Mouse (Mus musculus) c-Kit-negative CD71-positive TER-119-positive erythroid progenitor cells, embryonic 14.5 days (primary cell): Measurements from ENCODE around the gene Skida1.

Experiments
- DNase-seq: peaks from one replicate; pipeline ENCODE4 v3.0.0-alpha.2; 2013; ENCODE audit warnings: low read depth, low spot score

Gene Skida1

DNA sequence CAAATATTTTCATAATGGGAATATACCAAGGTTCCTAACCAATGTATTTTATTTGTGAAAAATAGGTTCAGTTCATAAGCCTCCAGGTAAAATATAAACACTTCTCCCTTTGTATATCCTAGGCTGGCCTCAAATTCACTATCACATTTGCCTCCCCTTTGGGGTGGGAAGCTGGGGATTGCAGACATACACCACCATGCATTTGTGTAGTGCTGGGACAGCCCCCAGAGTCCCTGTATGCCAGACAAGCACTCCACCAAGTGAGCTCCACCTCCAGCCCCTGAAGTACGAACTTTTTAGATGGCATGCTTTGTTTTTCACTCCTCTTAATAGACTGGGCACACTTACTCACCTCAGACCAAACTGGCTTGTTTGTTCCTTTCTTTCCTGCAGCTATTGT, 26.0 kb downstream of the Skida1 start:
- DNase-seq = no peak

GRCm38 (mm10) chr2:18019122-18019521, 29.7 kb downstream of the Skida1 start:
- DNase-seq = no peak

DNA sequence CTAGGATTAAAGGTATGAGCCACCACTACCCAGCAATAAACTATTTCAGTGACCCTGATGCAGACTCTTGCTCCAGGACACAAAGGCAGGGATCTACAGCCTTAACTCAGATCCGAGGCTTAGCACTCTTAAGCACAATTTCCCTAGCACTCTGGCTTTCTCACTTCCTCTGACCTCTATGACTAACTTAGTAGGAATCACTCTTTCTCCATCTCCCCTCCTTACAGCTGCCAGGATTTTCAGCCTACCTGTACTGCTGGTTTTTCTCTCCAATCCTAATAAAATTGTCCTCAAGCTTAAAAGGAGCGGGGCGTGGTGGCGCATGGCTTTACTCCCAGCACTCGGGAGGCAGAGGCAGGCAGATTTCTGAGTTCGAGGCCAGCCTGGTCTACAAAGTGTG, 31.5 kb downstream of the Skida1 start:
- DNase-seq = no peak

GRCm38 (mm10) chr2:18016639-18017038, 32.2 kb downstream of the Skida1 start:
- no peak for DNase-seq

GRCm38 (mm10) chr2:18015581-18015980, 33.3 kb downstream of the Skida1 start:
- DNase-seq = no peak

DNA sequence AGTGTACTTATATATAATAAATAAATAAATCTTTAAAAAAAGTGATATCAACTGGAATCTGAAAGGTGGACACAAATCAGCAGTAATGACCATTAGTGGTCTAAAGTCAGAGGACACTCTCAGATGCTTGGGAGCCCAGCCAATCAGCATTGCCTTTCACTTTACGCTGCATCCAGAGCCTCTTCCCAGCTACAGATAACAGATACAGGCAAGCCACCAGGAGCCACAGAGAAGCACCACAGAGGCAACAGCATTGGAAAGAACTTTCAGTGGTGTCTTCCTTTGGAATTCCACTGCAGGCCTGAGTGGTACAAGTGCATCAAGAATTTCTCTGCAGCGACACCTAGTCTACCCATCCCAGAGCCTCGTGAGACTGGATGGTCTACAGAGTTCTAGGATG, 36.0 kb downstream of the Skida1 start:
- no peak for DNase-seq

DNA sequence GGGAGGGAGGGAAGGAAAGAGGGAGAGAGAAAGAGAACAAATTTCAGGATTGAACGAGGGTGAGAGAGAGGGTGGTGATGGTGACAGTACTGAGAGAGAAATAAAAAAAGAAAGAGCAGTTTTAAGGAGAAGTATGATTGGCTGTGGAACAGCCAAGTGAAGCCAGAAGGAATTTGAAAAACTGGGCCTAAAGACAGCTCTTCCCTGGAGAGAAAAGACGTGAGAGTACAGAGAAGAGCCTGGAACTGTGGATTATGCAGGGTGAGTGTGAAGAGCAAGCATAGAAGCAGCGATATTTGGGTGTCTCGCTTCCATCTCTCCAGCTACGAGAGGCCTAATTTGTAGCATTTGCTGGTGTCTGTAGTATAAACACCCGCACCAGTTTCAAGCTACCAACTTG, 37.6 kb downstream of the Skida1 start:
- no peak for DNase-seq

DNA sequence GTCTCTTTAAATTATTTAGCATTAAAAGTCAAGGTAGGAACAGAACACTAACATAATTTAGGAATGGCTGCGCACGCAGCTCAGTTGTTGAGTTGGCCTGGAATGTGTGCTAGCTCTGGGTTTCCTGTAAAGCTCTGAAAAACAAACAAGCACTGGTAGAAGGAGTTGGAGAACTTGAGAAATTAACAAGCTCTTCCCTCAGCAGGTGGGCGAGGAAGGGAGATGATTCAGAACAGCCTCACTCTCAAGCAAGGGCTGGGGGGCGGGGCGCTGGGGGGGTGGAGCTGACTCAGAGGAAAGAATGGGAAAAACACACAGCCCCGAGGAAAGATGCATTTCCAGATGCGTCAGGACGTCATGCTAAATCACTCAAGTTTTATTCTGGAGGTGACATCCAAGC, 43.7 kb downstream of the Skida1 start:
- DNase-seq = no peak

- DNase-seq = no peak
These were observed 44.6 kb downstream of the Skida1 start for GRCm38 (mm10) chr2:18004286-18004685.

GRCm38 (mm10) chr2:18002306-18002705, 46.5 kb downstream of the Skida1 start:
- DNase-seq = no peak

DNA sequence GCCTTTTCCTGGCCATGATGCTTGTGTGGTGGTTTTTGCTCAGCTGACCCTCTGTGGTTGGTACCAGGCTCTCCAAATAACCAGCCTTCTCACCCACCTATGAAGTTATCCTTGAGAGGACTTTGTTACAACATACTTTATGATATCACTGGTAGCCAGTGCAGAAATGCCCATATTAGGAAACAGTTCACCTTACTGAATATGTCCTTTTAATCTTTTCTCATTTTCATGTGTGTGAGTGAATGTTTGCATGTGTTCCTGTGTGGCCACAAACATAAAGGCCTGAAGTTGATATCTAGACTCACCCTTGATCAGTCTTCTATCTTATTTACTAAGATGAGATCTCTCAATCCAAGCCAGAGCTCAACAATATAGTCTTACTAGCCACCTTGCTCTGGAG, 52.0 kb downstream of the Skida1 start, which contains the start of gene H2al2a:
TSS of gene H2al2a (minus strand) at position 101 of the 400 bp plus-strand sequence.
- DNase-seq = no peak
